Mouse (Mus musculus) forebrain, embryonic 13.5 days (tissue): Measurements from ENCODE around the gene Cpne2. TPM values are rescaled to one million over a fixed set of nuclear protein-coding genes. Genes with fewer than 3 reads are reported as not detected.

Experiments
- ATAC-seq: fragments of 200-750 bp; cut with Nextera tagmentation; 2 replicates; pipeline ENCODE4 v1.8.0; 2017
- H3K27ac ChIP-seq: fragments of 300-500 bp; sonication (generic); 2 replicates; pipeline ENCODE4 v1.5.1; 2015; ENCODE audit warnings: inconsistent platforms, mild to moderate bottlenecking, moderate library complexity
- H3K27me3 ChIP-seq: fragments of 300-500 bp; sonication (generic); 2 replicates; pipeline ENCODE4 v1.6.1; 2015; ENCODE audit warnings: mild to moderate bottlenecking, inconsistent platforms
- H3K36me3 ChIP-seq: fragments of 300-500 bp; sonication (generic); 2 replicates; pipeline ENCODE4 v1.6.1; 2015; ENCODE audit warnings: mild to moderate bottlenecking, inconsistent platforms; ENCODE audit not compliant: poor library complexity, severe bottlenecking
- H3K4me1 ChIP-seq: fragments of 300-500 bp; sonication (generic); 2 replicates; pipeline ENCODE4 v1.6.1; 2015; ENCODE audit warnings: inconsistent platforms
- H3K4me2 ChIP-seq: fragments of 300-500 bp; sonication (generic); 2 replicates; pipeline ENCODE4 v1.6.1; 2015; ENCODE audit warnings: inconsistent platforms, mild to moderate bottlenecking, moderate library complexity
- H3K4me3 ChIP-seq: fragments of 300-500 bp; sonication (generic); 2 replicates; pipeline ENCODE4 v1.5.1; 2015; ENCODE audit warnings: mild to moderate bottlenecking, inconsistent platforms
- H3K9ac ChIP-seq: fragments of 300-500 bp; sonication (generic); 2 replicates; pipeline ENCODE4 v1.6.1; 2015; ENCODE audit warnings: mild to moderate bottlenecking, inconsistent platforms
- H3K9me3 ChIP-seq: fragments of 300-500 bp; sonication (generic); replicated peaks from 2 replicates; pipeline ENCODE4 v1.6.1; 2016; ENCODE audit warnings: inconsistent platforms
- WGBS: fragments of 180-500 bp; shearing (Covaris S2); methylation state at CpG from one replicate; pipeline ENCODE4 v1.1.7; 2015; 5-methylcytosine and 5-hydroxymethylcytosine counted together
- polyA plus RNA-seq: library from polyadenylated mRNA; unstranded; fragments of >200 nt; fragmentation: Nextera tagmentation; extraction: Ambion mirVana; gene quantifications from 2 replicates; pipeline ENCODE4 v1.2.1, GENCODE M21; 2015

Cpne2 gene
- polyA plus RNA-seq: 14.3 and 18.6 TPM in 2 replicates

DNA sequence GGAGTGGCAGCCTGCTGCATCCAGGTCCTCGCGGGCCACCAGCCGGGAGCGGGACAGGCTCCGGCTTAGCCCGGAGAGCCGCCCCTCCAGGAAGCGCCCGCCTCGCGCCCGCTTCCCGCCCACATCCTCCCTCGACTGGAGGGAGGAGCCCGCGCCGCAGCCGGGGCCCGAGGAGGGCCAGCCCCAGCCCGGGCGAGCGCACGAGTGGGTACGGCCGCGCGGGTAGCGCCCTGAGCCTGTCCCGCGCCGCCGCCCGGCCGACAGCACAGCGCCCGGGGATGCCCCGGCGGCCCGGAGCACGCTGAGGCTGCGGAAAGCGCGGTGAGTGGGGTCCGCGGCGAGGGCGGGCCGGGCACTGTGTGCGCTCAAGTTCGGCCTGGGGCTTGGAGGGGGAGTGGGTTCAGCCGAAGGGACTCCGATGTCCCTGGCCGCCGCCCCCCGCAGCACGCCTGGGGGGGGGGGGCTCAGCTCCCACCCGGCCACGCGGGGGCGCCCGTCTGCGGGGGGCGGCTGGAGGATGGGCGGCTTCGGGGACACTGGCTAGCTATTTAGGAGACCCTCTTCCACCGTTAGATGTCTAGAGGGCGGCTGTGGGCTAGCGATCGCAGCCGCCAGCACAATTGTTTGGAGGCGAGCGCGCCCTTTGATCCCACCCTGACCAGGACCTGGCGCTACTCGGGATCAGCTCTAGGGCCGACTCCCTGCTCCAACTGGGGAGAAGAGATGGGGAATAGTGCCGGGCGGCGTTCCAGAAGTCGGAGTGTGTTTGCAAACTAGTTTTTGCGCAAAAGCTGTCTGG, at the start of gene Cpne2:
TSS of gene Cpne2 (plus strand) at position 118 of the 799 bp plus-strand sequence.
- Histone ChIP-seq H3K9ac (peak within 1 kb of the TSS; percentile 81), H3K27me3 (0 out of 2 replicates have a peak, but pooled peaks cover 6% of the 10 kb centered on the region), H3K4me1 (peaks cover 43% of the 10 kb centered on the region), H3K9me3 (no peaks in the 10 kb centered on the region), H3K36me3 (no peaks in the 10 kb centered on the region), H3K27ac (peak within 1 kb of the TSS; percentile 31; the same call in 1 of the 2 replicates), H3K4me3 (peak within 1 kb of the TSS; percentile 71), H3K4me2 (peak within 1 kb of the TSS; percentile 94)
- under 1% methylated on average over 66 of the region's 81 CpGs for WGBS
- peak; percentile 89 for ATAC-seq

DNA sequence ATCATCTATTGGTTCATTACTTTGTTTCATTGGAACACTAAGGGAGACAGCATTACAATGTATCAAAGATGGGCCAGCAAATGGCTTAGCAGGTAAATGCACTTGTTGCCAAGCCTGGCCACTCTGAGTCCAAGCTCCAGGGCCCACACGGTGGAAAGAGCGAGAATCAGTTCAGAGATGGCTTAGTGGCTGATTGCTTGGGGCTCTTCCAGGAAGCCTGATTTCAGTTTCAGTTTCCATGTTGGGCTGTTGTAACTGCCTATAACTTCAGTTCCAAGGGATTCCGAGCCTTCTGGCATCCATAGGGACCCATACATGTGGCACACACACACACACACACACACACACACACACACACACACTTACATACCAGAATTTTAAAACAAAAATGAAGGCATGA, 47.5 kb upstream of the Cpne2 start:
- no peaks in the 10 kb centered on the region for H3K4me1 ChIP-seq
- WGBS: 85% methylated on average over 3 of the region's 3 CpGs
- no peaks in the 10 kb centered on the region for H3K36me3 ChIP-seq
- no peak overlapping the region for H3K9ac ChIP-seq
- H3K4me3 ChIP-seq: no peak overlapping the region
- no peak overlapping the region for H3K27ac ChIP-seq
- H3K4me2 ChIP-seq: no peak overlapping the region
- no peak for ATAC-seq
- peaks cover 13% of the 10 kb centered on the region; the same call in 1 of the 2 replicates for H3K27me3 ChIP-seq
- no peaks in the 10 kb centered on the region for H3K9me3 ChIP-seq

DNA sequence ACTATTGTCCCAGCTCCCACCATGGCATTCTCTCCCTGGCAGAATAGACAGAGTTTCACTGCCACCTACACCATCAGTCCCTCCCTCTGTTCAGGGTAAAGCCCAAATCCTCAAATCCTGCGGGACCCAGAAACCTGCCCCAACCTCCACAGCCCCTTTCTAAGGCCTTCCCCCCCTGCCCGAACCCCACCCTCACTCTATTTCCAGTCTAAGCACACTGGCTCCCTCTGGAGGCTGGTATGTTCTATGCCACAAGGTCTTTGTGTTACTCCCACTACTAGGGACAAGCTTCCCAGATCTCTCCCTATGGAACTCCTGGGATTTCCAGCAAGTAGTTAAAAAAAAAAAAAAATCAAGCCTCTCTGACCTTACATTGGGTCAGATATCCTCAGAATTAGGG, 46.9 kb upstream of the Cpne2 start:
- H3K9me3 ChIP-seq: no peaks in the 10 kb centered on the region
- H3K9ac ChIP-seq: no peak overlapping the region
- H3K27ac ChIP-seq: no peak overlapping the region
- no peak overlapping the region for H3K4me2 ChIP-seq
- WGBS: 17% methylated on average over 2 of the region's 2 CpGs
- ATAC-seq: no peak; the same call in 1 of the 2 replicates
- H3K4me3 ChIP-seq: no peak overlapping the region
- H3K27me3 ChIP-seq: peaks cover 13% of the 10 kb centered on the region; the same call in 1 of the 2 replicates
- H3K36me3 ChIP-seq: no peaks in the 10 kb centered on the region
- no peaks in the 10 kb centered on the region for H3K4me1 ChIP-seq

DNA sequence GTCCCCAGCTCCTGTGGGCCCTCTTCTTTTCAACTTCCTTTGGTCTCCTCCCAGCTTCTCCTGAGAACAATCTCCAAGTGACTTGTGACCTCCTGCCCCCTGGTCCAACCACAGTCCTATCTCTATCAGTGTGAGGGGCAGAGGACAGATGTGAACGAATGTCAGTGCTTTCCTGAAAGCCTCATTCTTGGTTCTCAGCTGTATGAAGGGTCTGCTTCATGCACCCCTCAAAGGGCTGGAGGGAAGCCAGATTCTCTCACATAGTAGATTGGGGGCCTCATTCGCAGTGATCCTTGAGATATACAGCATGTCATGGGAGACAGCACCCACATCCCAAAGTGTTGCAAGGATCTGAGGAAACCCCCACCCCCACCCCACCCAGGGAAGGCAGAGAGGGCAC, 44.8 kb upstream of the Cpne2 start:
- Histone ChIP-seq H3K4me2 (no peak overlapping the region), H3K27me3 (peaks cover 5% of the 10 kb centered on the region; the same call in 1 of the 2 replicates), H3K36me3 (no peaks in the 10 kb centered on the region), H3K4me3 (no peak overlapping the region), H3K9me3 (no peaks in the 10 kb centered on the region), H3K9ac (no peak overlapping the region), H3K27ac (no peak overlapping the region), H3K4me1 (peaks cover 3% of the 10 kb centered on the region)
- ATAC-seq: no peak
- WGBS: 86% methylated on average over 2 of the region's 2 CpGs

DNA sequence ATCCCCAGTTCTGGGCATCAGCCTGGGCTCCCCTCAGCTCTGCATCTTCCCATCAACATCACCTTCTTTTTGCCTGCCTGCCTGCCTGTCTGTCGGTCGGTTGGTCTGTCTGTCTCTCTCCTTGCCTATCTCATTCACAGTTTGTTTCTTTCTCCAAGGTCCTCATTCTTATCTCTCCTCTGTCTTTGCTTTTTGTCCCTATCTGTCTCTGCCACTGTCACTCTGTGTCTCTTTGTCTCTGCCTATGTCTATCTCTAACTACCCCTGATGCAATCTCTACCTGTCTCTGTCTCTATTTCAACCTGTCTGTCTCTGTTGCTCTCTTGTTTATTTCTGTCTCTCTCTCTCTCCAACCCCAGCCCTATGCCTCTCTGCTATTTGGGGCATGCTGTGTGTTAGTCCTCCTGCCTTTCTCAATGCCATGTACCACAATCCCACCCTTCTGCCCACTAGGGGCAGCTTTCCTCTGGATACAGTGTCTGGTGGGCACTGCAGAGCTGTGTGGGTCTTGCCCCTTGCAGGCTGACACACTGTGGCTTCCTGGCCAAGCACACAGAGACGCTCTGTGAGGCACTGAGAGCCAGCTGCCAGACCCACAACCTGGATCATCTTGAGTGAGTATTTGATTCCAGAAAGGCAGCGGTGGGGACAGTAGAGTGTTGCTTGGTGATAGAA, 42.8 kb upstream of the Cpne2 start:
- 75% methylated on average over 4 of the region's 4 CpGs for WGBS
- H3K4me3 ChIP-seq: no peak overlapping the region

DNA sequence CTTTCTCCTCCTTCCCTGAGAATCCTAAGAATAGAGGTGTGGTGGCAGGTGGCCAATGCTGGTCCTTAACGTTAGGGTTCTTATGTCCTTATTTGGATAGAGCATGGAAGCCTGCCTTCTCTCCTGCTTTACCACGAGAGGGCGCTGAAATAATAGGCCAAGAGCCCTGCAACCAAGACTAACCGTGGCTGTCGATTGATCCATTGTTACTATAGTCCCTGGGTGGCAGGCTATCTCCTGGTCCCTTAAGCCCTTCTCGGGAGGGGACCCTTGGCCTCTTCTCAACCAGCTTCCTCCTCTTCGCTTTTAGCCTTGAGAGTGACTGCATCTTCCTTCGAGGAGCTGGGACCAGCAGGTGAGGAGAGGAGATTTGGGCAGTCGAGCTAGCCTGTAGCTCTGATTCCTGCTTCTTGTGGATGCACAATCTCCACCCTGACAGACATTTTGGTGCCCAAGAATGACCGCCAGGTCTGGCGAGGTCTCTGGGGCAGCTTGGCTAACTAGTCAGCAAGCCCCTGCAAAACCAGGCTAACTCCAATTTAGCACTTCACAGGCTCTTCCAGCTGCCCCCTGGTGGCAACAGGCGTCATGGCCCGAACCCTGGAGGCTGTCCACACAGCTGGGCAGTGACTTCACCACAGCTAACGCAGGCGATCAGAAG, 40.6 kb upstream of the Cpne2 start:
- H3K4me2 ChIP-seq: peak overlapping the region; percentile 63
- 4% methylated on average over 15 of the region's 15 CpGs for WGBS
- peaks cover 3% of the 10 kb centered on the region for H3K4me1 ChIP-seq
- peak; percentile 90 for ATAC-seq
- H3K4me3 ChIP-seq: peak overlapping the region; percentile 31
- H3K9ac ChIP-seq: peak overlapping the region; percentile 60
- H3K27ac ChIP-seq: no peak overlapping the region
- no peaks in the 10 kb centered on the region for H3K36me3 ChIP-seq
- H3K9me3 ChIP-seq: no peaks in the 10 kb centered on the region
- no peaks in the 10 kb centered on the region for H3K27me3 ChIP-seq

More for the DNA sequence above, 42.8 kb upstream of the Cpne2 start:
- Histone ChIP-seq H3K27ac (no peak overlapping the region), H3K9me3 (no peaks in the 10 kb centered on the region), H3K36me3 (no peaks in the 10 kb centered on the region), H3K27me3 (peaks cover 2% of the 10 kb centered on the region; the same call in 1 of the 2 replicates), H3K4me1 (peaks cover 3% of the 10 kb centered on the region), H3K4me2 (no peak overlapping the region), H3K9ac (no peak overlapping the region)
- ATAC-seq: no peak

DNA sequence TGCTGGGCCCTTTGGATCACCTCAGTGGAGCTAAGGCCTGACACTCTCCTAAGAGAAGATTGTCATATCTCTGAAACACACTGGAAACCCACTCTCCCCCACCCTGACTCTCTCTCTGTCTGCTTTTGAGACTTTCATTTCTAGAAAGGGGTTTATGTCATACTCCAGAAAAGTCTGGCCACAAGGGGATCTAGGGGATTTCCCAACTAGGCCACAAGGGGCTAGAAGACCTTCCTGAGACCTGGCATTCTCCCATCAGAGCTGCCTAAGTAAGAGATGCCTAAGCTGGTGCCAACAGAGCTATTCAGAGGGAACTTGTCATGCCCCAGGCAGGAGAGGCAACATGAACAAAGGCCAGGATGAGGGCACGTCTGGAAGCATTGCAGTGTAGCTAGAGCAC, 39.5 kb upstream of the Cpne2 start:
- Histone ChIP-seq H3K36me3 (no peaks in the 10 kb centered on the region), H3K4me1 (peaks cover 3% of the 10 kb centered on the region), H3K27me3 (no peaks in the 10 kb centered on the region), H3K4me2 (no peak overlapping the region), H3K9ac (no peak overlapping the region), H3K4me3 (no peak overlapping the region), H3K27ac (no peak overlapping the region), H3K9me3 (no peaks in the 10 kb centered on the region)
- WGBS: 24% methylated on average over 1 of the region's 1 CpGs
- no peak for ATAC-seq

DNA sequence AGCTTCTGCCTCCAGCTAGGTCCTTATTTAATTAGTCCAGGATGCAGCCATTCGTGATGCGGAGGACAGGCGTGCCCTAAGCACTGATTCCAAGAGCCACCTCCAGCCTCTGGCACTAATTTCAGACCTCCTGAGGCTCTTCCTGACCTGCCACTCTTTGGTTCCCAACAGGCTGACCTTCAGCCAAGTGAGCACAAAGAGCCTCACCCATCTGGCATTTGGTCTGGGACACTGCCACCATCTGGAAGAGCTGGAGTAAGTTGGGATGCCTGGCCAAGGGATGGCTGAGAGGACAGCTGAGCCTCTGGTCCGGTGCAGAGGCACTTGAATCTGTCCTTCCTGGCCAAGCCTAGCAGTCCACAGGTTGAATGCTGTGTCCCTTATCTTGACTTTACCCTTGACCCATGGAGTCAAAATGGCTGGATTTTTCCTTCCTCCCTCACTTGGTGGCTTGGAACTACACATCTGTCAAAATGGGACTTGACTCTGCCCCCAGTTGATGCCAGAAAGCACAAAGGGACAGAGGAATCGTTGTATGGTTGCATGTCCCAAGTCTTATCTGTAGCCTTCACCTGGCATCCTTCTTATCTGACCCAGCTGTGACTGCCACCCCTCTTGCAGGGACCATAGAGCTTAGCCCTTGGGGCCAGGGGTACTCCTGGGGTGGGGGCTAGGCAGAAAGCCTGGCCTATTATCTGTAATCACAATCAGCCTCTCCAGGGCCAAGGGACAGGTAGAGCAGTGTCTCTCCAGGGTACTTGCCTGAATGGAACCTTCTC, 17.2 kb upstream of the Cpne2 start:
- Histone ChIP-seq H3K27me3 (no peaks in the 10 kb centered on the region), H3K27ac (no peak overlapping the region), H3K4me2 (no peak overlapping the region), H3K9ac (no peak overlapping the region), H3K9me3 (no peaks in the 10 kb centered on the region), H3K4me1 (no peaks in the 10 kb centered on the region), H3K36me3 (no peaks in the 10 kb centered on the region), H3K4me3 (no peak overlapping the region)
- 48% methylated on average over 5 of the region's 5 CpGs for WGBS
- ATAC-seq: no peak

DNA sequence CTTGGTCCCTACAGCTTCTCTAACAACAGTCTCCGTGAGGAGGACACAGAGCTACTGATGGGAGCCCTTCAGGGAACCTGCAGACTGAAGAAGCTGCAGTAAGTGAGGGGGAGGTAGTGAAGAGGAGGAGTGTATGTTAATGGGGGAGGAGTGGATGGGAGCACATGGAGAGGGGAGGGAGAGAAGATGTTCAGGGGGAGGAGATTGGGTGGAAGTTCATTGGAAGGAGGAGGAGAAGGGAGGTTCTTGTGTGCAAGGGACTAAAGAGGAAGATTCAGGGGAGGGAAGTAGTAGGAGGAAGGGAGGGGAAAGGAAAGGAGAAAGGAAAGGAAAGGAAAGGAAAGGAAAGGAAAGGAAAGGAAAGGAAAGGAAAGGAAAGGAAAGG, 16.6 kb upstream of the Cpne2 start:
- H3K9me3 ChIP-seq: no peaks in the 10 kb centered on the region
- H3K9ac ChIP-seq: no peak overlapping the region
- no peak for ATAC-seq
- no peak overlapping the region for H3K4me3 ChIP-seq
- H3K36me3 ChIP-seq: no peaks in the 10 kb centered on the region
- no peak overlapping the region for H3K27ac ChIP-seq
- no peaks in the 10 kb centered on the region for H3K27me3 ChIP-seq
- no peaks in the 10 kb centered on the region for H3K4me1 ChIP-seq
- H3K4me2 ChIP-seq: no peak overlapping the region
- 29% methylated on average over 1 of the region's 1 CpGs for WGBS

DNA sequence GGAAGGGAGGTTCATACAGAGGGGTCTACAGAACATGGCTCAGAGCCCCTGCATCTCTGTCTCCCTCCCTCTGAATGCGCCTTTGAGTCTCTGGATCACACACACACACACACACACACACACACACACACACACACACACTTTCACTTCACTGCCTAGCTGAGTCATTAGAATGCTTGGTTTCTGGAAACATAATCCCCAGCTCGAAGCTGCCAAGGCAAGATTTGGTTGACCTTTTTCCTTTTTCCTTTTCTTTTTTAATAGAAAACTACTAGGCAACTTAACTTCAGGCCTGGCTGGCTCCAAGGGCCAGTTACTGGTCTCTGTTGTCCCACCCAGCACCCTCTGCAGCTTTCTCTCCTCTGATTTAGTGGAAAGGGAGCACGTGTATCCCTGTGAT, 16.0 kb upstream of the Cpne2 start:
- H3K27me3 ChIP-seq: no peaks in the 10 kb centered on the region
- 50% methylated on average over 3 of the region's 3 CpGs for WGBS
- ATAC-seq: no peak
- no peak overlapping the region for H3K4me2 ChIP-seq
- H3K36me3 ChIP-seq: no peaks in the 10 kb centered on the region
- no peak overlapping the region for H3K9ac ChIP-seq
- H3K27ac ChIP-seq: no peak overlapping the region
- H3K4me3 ChIP-seq: no peak overlapping the region
- H3K4me1 ChIP-seq: no peaks in the 10 kb centered on the region
- H3K9me3 ChIP-seq: no peaks in the 10 kb centered on the region

DNA sequence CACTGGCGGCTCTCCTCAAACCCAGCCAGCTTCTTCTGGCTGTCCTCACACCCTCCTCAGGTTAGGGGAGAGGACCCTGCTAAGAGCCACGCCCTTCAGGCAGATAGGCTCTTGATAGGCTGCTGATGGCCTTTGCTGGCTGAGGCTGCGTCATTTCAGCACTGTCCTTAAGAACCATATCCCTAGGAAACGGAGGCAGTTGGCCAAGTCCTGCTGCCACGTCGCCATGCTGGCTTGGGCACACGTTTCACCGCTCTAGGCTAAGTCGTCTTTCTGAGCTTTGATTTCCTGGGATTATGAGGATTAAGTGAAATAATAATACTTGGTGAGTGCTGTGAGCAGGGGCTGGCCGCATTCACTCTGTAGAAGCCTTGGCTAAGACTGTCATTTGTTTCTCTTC, 14.5 kb upstream of the Cpne2 start:
- ATAC-seq: no peak
- no peaks in the 10 kb centered on the region for H3K4me1 ChIP-seq
- H3K27ac ChIP-seq: no peak overlapping the region
- no peak overlapping the region for H3K9ac ChIP-seq
- no peaks in the 10 kb centered on the region for H3K36me3 ChIP-seq
- no peak overlapping the region for H3K4me3 ChIP-seq
- H3K9me3 ChIP-seq: no peaks in the 10 kb centered on the region
- no peaks in the 10 kb centered on the region for H3K27me3 ChIP-seq
- WGBS: 74% methylated on average over 10 of the region's 10 CpGs
- no peak overlapping the region for H3K4me2 ChIP-seq
